Mouse (Mus musculus) neutrophil, adult 5-6 weeks (primary cell): ENCODE results near the gene Clstn3. TPM values are rescaled to one million over a fixed set of nuclear protein-coding genes. Genes with fewer than 3 reads are reported as not detected.
"Not testable (repeated sequence)": the region's sequence is repeated elsewhere in the genome, so short reads cannot be mapped to it uniquely, and the experiment has no call there.

Source experiments
- ATAC-seq: fragments of 151-379, 151-347 bp; 2 replicates; pipeline ENCODE4 v1.8.0; 2017; ENCODE audit warnings: mild to moderate bottlenecking, moderate TSS enrichment; ENCODE audit not compliant: insufficient number of reproducible peaks, poor library complexity, low FRiP score, severe bottlenecking; ENCODE audit errors: extremely low read depth
- total RNA-seq: library from RNA; stranded (forward); fragments of 200-1000 nt; gene quantifications from 2 replicates; pipeline ENCODE4 v1.2.3, GENCODE M21; 2017

The Clstn3 gene
- total RNA-seq, 1 experiment from 2014 or later: not detected

GRCm38 (mm10) chr6:124425523-124425922, 39.1 kb downstream of the Clstn3 start:
- ATAC-seq: no peak

GRCm38 (mm10) chr6:124425042-124425441, 39.6 kb downstream of the Clstn3 start:
- ATAC-seq: not testable (repeated sequence)

- no peak for ATAC-seq
These were observed 40.5 kb downstream of the Clstn3 start for GRCm38 (mm10) chr6:124424068-124424498.

GRCm38 (mm10) chr6:124418686-124419085, 45.9 kb downstream of the Clstn3 start:
- ATAC-seq: no peak

- peak; percentile 89 for ATAC-seq
These were observed 49.1 kb downstream of the Clstn3 start for GRCm38 (mm10) chr6:124415347-124416088.

GRCm38 (mm10) chr6:124414927-124415325, 49.7 kb downstream of the Clstn3 start, which contains the start of gene Pex5:
Pex5 (minus strand) TSS chr6:124415067.
- peak; percentile 89 for ATAC-seq

- ATAC-seq: no peak
These were observed 50.3 kb downstream of the Clstn3 start for GRCm38 (mm10) chr6:124414150-124414926.

GRCm38 (mm10) chr6:124413770-124414149, 50.8 kb downstream of the Clstn3 start:
- ATAC-seq: no peak

GRCm38 (mm10) chr6:124408355-124408754, 56.2 kb downstream of the Clstn3 start:
- no peak for ATAC-seq

GRCm38 (mm10) chr6:124407180-124407579, 57.4 kb downstream of the Clstn3 start:
- no peak for ATAC-seq

- ATAC-seq: no peak
These were observed 58.3 kb downstream of the Clstn3 start for GRCm38 (mm10) chr6:124406326-124406725.

GRCm38 (mm10) chr6:124399738-124400137, 64.9 kb downstream of the Clstn3 start:
- ATAC-seq: no peak

GRCm38 (mm10) chr6:124394991-124395390, 69.6 kb downstream of the Clstn3 start:
- not testable (repeated sequence) for ATAC-seq

Other genes with a start within 250 kb of the Clstn3 start
- not detected in 2 replicates for gene Vmn2r27, start 232.9 kb downstream of the Clstn3 start, total RNA-seq
- 0.23 and 0.61 TPM in 2 replicates for gene Cd163, start 160.1 kb downstream of the Clstn3 start, total RNA-seq
- 22.6 and 23.0 TPM in 2 replicates for gene Pex5, start 49.7 kb downstream of the Clstn3 start, total RNA-seq
- 1.9 and 2.5 TPM in 2 replicates for gene C1rl, start 28.3 kb upstream of the Clstn3 start, total RNA-seq
- gene C1ra, start 47.6 kb upstream of the Clstn3 start, total RNA-seq: 0.49 and 0.58 TPM in 2 replicates
- not detected in 2 replicates for gene C1s1, start 77.6 kb upstream of the Clstn3 start, total RNA-seq
- not detected in 2 replicates for gene C1rb, start 105.5 kb upstream of the Clstn3 start, total RNA-seq
- not detected in 2 replicates for gene C1s2, start 171.3 kb upstream of the Clstn3 start, total RNA-seq
- 21.4 and 26.5 TPM in 2 replicates for gene Lpcat3, start 198.2 kb upstream of the Clstn3 start, total RNA-seq
- 89.3 and 107 TPM in 2 replicates for gene Emg1, start 247.4 kb upstream of the Clstn3 start, total RNA-seq
- 110 and 117 TPM in 2 replicates for gene Phb2, start 247.5 kb upstream of the Clstn3 start, total RNA-seq